Mouse (Mus musculus) heart, postnatal 14 days (tissue): Measurements from ENCODE around the gene Snrnp25. TPM values are rescaled to one million over a fixed set of nuclear protein-coding genes. Genes with fewer than 3 reads are reported as not detected.
"Not testable (repeated sequence)": the region's sequence is repeated elsewhere in the genome, so short reads cannot be mapped to it uniquely, and the experiment has no call there.

ENCODE experiments used
- DNase-seq, 2 experiments: peaks; one replicate each; pipeline ENCODE4 v3.0.0; 2021 to 2022
- intact Hi-C: fragments of 180-260 bp; cut with DNase I; formaldehyde crosslinking; loops from one replicate; pipeline ENCODE4 v1.15.1; 2025
- total RNA-seq, 2 experiments: library from RNA; stranded (reverse); gene quantifications; 2 replicates each; pipeline ENCODE4 v1.2.3; 2021

The Snrnp25 gene
- total RNA-seq, 2 experiments from 2014 or later: 11.4 to 11.5 TPM

GRCm38 (mm10) chr11:32190603-32191110, 14.6 kb upstream of the Snrnp25 start:
- no peak for DNase-seq
- intact Hi-C loops: no loop called here

- no peak for DNase-seq
- intact Hi-C loops: no loop called here
Observed at GRCm38 (mm10) chr11:32193156-32193555, 12.1 kb upstream of the Snrnp25 start.

- intact Hi-C loops: no loop called here
- DNase-seq: no peak
Observed at GRCm38 (mm10) chr11:32194086-32194485, 11.1 kb upstream of the Snrnp25 start.

- no peak for DNase-seq
- intact Hi-C loops: no loop called here
Observed at GRCm38 (mm10) chr11:32194626-32195025, 10.6 kb upstream of the Snrnp25 start.

GRCm38 (mm10) chr11:32195867-32196540, 9.2 kb upstream of the Snrnp25 start:
- DNase-seq: no peak
- intact Hi-C loops: no loop called here

- intact Hi-C loops: no loop called here
- no peak for DNase-seq
Observed at GRCm38 (mm10) chr11:32196727-32197126, 8.5 kb upstream of the Snrnp25 start.

- intact Hi-C loops: no loop called here
Observed at GRCm38 (mm10) chr11:32197766-32198165, 7.4 kb upstream of the Snrnp25 start.

GRCm38 (mm10) chr11:32198256-32198955, 6.8 kb upstream of the Snrnp25 start:
- DNase-seq: no peak
- intact Hi-C loops: no loop called here

More at GRCm38 (mm10) chr11:32197766-32198165, 7.4 kb upstream of the Snrnp25 start:
- no peak for DNase-seq

GRCm38 (mm10) chr11:32199230-32199629, 6.0 kb upstream of the Snrnp25 start:
- intact Hi-C loops: no loop called here
- DNase-seq: no peak

GRCm38 (mm10) chr11:32200075-32200601, 5.1 kb upstream of the Snrnp25 start, which contains the start of gene Il9r:
Il9r (minus strand) TSS chr11:32200279.
- intact Hi-C loops: no loop called here
- no peak for DNase-seq

- intact Hi-C loops, DNase-seq: not testable (repeated sequence)
Observed at GRCm38 (mm10) chr11:32200992-32201391, 4.2 kb upstream of the Snrnp25 start.

GRCm38 (mm10) chr11:32201922-32202685, 3.1 kb upstream of the Snrnp25 start:
- no peak for DNase-seq
- intact Hi-C loops: no loop called here

GRCm38 (mm10) chr11:32210623-32211022, 5.4 kb downstream of the Snrnp25 start:
- DNase-seq: no peak
- intact Hi-C loops: no loop called here

- DNase-seq: no peak
- intact Hi-C loops: no loop called here
Observed at GRCm38 (mm10) chr11:32215372-32216162, 10.4 kb downstream of the Snrnp25 start.

- intact Hi-C loops: loop anchor here (1.0 kb wide), 1 partner anchor 21 kb away; no protein-coding TSS in a partner anchor
- DNase-seq: peak; percentile 71 to 84
Observed at GRCm38 (mm10) chr11:32216851-32217250, 11.6 kb downstream of the Snrnp25 start.

- DNase-seq: no peak
- intact Hi-C loops: no loop called here
Observed at GRCm38 (mm10) chr11:32218501-32219050, 13.4 kb downstream of the Snrnp25 start.

- DNase-seq: no peak
- intact Hi-C loops: no loop called here
Observed at GRCm38 (mm10) chr11:32219287-32219686, 14.1 kb downstream of the Snrnp25 start.

- intact Hi-C loops: no loop called here
- no peak for DNase-seq
Observed at GRCm38 (mm10) chr11:32220607-32221224, 15.5 kb downstream of the Snrnp25 start.
